Mouse (Mus musculus) hindlimb bud, embryonic 11.5 days (tissue): ENCODE results near the gene Vav3.

Experiments
- DNase-seq: peaks from one replicate; pipeline ENCODE4 v3.0.0-alpha.2; 2012; ENCODE audit warnings: low read depth, low spot score; ENCODE audit errors: extremely low spot score

The Vav3 gene

GRCm38 (mm10) chr3:109672925-109673324 lies 332.5 kb downstream of the Vav3 start:
- DNase-seq, result no peak

DNA sequence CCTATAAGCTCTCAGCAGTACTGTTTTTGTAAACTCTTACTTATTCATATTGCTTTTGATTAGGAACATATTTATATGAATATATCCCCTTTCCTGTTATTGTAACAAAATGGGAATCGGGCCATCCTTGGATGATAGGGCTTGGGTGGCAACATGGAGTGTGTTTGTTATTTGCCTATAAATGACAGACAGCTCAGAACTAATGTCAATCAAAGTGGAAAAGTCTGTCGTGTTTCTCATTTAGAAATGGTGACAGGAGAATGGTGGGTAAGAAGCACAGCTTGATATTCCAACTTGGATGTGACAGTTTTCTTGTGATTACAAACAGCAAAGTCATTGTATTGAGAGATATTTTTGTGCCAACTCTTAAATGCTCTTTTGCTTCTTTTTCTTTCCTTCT lies 339.8 kb downstream of the Vav3 start:
- DNase-seq, result no peak

- DNase-seq, result no peak
Observed at GRCm38 (mm10) chr3:109681863-109682262, 341.4 kb downstream of the Vav3 start.

- DNase-seq, result no peak
Observed at GRCm38 (mm10) chr3:109683608-109684295, 343.3 kb downstream of the Vav3 start.

GRCm38 (mm10) chr3:109690566-109690965 lies 350.1 kb downstream of the Vav3 start:
- DNase-seq, result no peak

- no peak for DNase-seq
Observed at GRCm38 (mm10) chr3:109692613-109693012, 352.2 kb downstream of the Vav3 start.

DNA sequence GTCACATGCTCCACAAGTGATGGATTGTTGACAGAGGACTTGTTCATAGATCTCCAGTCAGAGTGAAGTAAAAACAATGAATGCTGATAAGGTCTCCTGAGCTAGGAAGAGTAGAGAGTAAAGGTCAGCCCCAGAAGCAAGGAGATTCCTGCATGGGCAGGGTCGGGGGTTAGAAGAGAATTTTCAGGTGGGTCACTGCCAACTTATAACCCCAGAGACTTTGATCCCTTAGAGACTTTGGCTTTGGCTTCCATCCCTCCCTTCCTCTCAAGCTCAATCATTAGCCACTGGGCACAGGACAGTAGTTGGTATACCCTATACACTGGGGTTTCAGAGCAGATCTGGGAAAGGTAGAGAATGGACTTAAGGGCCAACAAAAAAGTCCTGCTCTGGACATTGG lies 360.8 kb downstream of the Vav3 start:
- no peak for DNase-seq

GRCm38 (mm10) chr3:109707786-109708460 lies 367.5 kb downstream of the Vav3 start:
- no peak for DNase-seq

DNA sequence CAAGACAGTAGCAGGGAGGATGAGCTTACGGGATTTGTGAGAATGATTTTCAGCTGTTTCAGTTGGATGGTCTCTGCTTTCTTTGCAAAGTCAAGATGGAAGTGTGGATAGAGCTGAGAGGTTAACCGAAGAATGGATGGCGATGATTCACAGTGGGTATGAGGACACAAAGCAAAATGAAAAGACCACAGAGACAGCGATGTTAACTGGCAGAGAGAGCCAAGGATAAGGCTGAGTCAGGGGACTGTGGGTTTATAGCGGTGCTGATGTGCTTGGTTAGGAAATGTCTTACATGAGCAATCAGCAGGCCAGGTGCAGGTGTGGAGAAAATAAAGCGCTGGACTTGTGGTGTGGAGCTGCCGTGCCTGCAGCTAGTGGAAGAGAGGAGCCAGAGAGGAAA lies 371.3 kb downstream of the Vav3 start:
- DNase-seq, result no peak

DNA sequence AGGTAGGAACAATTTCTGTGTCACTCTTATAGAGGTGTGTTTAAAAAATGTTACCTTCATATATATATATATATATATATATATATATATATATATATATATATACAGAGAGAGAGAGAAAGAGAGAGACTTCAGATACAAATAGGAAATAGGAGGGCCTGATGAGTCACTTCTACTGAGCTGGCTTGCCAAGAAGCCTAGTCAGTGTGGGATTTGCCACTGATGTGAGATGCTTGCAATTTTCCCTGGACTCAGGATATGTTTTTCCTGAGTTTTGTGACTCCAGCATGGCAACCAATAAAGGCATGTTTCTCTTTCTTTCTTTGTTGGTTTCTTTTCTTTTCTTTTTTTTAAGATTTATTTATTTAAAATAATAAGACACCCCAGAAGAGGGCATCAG lies 374.0 kb downstream of the Vav3 start:
- no peak for DNase-seq

- no peak for DNase-seq
Observed at GRCm38 (mm10) chr3:109721753-109722152, 381.3 kb downstream of the Vav3 start.

GRCm38 (mm10) chr3:109726776-109727175 lies 386.3 kb downstream of the Vav3 start:
- DNase-seq, result no peak

- DNase-seq, result no peak
Observed at GRCm38 (mm10) chr3:109731592-109732230, 391.3 kb downstream of the Vav3 start.

GRCm38 (mm10) chr3:109732327-109733182 lies 392.1 kb downstream of the Vav3 start:
- no peak for DNase-seq
